Mouse (Mus musculus) lung, postnatal 25 days (tissue): ENCODE data around the gene Gpld1.

Experiments
- DNase-seq: peaks from one replicate; pipeline ENCODE4 v3.0.0; 2022; ENCODE audit warnings: low spot score

Gpld1 gene

DNA sequence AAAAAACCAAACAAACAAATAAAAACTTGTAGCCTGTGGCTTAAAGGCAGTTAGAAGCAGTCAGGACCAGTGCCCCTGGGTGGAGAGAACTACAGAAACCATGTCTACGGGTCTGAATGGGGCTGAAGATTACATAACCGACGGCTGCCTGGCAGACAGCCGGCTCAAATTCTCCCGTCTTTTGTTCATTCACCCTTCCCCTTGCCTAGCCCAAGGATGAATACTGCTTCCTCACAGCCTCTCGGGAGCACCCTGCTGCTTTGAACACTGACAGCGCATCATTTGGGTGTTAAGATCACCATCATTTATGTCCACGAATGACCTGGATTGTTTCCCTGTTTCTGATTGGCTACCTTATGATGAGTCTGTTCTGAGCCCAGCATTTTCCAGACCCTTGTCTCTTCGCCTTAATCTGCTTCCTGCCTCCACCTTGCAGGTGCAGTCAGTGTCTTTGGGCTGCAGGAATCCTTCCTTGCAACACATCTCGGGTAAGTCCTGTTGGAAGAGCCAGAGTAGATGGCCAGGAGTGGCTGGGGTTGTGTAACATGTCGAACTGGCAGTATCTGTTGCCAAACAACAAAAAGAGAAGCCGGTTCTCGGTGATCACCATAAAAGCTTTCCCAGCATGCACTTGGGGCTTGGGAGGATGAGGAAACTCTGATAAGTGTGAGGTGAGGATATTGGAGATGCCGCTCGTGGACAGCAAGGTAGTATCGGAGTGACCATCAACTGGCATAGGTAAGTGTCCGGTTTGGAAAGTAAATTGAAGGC lies at the start of gene Gpld1:
Gpld1 (plus strand) TSS at position 641 of the 771 bp plus-strand sequence.
- DNase-seq, result no peak

DNA sequence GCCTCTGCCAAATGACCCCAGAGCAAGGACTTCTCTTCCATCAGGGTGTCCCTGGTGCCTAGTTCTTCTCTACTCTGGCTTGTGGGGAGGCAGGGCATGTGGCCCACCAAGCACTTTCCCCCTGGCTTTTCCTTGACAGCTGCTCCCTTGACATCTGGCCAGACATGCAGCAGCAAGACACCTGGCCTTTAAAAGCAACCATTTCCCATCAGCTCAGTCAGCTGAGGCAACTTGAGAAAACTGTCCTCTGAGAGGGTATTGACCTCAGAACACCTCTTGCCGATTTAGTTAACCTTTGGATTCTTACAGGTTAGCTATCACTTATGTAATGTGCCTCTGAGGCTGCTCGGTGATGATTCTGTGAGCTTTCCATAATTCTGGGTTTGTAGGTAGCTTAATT lies 49.1 kb upstream of the Gpld1 start:
- no peak for DNase-seq

DNA sequence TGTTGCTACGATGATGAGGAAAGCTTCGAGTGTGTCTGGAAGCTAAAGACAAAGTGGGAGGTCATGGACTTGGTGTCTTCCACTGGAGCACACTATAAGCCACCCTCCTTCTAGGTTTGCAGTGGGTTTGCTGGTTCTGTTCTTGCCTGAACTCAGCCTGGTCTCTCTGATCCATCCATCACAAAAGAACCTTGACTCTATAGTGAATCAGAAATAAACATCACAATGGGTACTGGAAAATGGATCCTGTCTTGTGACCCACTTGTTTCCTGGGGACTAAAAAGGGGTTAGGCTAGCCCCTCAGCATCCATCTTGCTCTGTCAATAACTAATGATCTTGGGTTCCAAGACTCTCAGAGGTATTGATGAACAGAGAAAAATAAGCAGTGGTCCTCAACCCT lies 41.0 kb upstream of the Gpld1 start:
- no peak for DNase-seq

DNA sequence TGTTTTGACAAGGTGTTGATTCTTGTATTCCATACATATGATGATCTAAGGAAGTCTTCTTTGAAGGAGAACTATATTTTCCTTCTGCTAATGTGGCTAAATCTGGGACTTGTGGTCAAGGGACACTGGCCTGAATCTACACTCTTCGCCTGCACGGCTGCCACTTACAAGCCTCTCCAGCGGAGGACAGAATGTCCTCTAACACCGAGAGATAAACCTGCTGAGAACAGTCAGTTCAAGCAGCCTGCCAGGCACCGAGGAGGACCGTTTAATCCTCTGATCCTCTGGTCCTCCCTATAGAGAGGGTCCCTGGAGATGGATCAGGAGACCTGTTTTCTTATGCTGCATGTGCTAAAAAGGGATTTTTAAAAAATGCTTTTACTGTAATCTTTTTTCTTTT lies 39.5 kb upstream of the Gpld1 start:
- DNase-seq, result no peak

DNA sequence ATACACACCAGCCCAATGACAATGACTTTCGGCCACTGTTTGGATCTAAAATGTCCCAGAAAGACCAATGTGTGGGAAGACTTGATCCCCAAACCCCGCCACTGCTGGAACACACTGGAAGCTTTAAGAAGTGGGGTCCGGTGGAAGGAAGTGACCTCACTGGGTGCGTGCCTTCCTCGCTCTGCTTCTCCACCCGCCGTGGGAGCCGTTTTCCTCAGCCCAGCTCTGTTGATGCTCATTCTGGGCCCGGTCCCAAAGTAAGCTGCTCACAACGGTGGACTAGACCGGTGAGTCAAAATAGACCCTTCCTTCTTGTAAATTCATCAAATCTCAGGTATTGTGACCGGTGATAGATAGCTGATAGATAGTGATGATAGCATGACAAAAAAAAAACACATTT lies 37.5 kb upstream of the Gpld1 start:
- no peak for DNase-seq

DNA sequence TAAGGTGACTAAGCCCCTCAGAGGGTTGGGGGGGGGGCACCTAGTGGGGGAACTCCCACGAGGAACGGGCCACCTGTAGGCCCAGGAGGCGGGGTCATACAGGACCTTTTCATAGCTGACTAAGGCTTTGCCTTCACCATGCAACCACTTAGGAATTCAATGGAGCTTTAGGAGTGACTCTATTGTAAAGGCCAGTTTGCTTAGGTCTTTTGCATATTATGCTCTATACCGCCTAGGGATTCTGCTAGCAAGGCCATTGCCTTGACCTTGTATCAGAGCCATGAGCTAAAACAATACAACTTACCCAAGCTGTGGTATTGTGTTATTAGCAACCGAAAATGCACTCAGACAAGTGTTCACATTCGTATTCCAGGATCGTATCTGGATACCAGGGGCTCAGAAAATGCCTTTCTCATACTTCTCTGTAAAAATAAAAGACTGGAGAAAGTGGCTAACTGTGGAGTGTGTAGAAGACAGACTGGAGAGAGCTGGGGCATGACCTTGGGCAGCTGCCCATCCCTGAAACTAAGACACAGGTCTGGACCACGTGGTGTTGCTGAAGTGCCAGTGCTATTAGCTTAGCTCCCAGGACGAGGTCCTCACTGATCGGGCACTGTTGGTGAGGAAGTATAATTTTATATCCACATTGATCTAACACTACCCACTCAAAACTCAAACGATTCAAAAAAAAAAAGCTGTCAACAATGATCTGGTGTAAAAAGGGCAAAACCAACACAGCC lies 36.0 kb upstream of the Gpld1 start:
- peak; percentile 28 for DNase-seq

DNA sequence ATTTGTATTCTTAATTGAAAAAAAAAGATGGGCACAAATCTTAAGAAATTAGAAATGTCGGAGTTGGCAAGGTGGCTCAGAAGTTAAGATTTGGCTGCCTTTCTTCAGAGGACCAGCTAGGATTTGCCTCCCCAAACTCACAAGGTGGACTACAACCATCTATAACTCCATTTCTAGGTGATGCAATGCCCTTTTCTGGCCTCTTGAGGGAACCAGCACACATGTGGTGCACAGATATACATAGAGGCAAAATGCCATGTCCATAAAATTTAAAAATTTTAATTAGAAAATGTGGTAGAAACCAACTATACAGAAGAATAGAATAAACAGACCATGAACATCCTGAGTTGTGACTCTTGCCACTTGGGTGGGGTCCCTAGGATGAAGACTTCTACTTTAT lies 33.8 kb upstream of the Gpld1 start:
- DNase-seq, result no peak

DNA sequence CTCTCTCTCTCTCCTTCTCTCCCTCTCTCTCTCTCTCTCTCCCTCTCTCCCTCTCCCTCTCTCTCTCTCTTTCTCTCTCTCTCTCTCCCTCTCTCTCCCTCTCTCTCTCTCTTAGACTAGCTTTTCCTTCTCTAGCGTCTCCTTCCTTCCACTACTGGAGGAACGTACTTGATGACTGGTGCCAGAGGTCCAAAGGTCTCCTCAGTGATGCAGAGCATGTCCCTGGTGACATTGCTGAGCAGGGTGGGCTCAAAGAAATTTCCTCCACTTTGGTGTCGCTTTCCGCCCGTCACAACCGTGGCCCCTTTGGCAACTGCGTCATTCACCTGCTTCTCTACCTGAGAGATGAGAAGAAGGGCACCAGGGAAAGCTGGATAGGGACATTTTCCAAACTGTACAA lies 29.4 kb upstream of the Gpld1 start:
- DNase-seq, result no peak

DNA sequence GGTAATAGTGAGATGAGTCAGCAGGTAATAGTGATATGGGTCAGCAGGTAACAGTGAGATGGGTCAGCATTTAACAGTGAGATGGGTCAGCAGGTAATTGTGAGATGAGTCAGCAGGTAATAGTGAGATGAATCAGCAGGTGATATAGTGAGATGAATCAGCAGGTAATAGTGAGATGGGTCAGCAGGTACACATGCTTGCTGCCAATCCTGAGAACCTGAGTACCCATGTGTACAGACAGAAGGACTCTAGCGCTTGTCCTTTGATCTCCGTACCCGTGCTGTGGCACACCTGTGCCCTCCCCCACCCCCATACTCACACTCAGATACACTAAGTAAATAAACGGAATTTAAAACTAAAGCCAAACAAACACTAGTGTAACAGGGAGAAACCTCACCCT lies 28.0 kb upstream of the Gpld1 start:
- DNase-seq, result no peak

DNA sequence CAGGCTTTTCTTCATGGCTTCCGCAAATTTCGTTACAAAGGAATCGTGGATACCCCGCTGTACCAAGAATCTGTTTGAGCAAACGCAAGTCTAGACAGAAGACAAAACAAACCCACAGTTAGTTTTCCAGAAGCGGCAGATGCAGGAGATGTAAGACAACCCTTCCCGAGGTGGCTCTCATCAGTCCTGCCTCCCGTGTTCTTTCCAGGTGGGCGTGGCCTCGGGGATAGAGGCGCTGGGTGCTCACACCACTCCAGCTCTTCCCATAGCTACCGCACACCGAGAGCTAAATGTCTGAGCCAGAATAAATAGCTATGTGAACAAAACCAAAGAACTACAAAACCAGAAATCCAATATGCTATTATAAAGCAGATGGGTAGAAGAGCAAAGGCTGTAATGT lies 27.1 kb upstream of the Gpld1 start:
- DNase-seq, result no peak

DNA sequence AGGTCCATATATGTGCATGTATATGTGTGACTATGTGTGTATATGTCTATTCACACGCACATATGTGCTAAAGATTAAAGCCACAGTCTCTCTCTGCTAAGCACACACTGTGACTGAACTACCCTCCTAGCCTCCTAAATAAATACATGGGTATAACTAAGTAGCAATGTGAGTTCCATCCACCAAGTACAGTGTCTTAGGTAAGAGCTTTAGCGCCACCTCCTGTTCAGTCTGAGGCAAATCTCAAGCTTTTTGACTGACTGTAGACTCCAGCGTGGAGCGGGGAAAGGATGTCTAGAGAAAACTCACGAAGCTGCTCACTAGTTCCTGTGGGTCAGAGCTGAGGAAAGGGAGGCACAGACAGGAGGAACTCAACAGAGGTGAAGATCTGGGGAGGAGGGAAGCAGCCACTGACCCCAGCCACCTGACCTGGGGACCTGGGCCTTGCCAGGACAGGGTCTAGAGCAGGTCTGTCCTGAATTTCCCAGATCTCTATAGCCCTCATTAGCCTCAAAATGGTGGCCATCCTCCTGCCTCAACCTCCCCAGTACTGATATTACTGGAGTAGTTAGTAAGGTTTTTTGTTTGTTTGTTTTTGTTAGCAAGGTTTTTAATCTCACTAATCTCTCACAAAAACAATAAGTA lies 22.5 kb upstream of the Gpld1 start:
- peak; percentile 70 for DNase-seq

DNA sequence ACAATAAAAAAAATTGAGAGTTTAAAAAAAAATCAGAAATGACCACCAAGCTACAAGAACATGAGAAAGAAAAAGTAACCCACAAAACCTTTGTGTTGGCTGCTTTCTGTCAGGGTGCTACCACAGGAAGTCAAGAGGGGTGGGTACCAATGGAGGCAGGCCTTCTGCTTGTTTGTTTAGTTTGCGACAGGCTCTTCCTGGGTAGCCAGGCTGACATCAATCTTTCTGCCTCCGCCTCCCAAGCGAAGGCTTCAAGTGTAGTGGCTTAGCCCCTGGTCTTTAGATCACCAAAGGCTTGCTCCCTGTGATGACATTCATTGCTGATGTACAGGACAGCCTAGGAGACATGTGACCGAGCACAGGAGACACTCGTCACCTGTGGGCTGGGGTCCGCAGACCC lies 21.7 kb upstream of the Gpld1 start:
- no peak for DNase-seq

DNA sequence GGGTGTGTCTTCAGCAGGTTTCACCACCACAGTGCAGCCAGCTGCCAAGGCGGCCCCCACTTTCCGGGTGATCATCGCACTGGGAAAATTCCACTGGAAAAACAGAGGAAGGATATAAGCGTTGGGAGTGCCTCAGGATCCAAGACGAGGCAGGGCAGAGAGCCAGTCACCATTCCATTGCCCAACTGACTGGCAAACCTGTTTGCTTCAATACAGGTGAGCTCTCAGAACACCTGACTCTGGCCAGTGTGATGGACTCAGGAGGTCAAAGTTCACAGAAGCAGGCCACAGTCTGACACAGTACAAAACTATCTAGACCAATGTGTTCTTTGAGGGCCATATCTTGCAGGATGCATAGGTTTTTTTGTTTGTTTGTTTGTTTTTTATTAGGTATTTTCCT lies 19.0 kb upstream of the Gpld1 start:
- no peak for DNase-seq

DNA sequence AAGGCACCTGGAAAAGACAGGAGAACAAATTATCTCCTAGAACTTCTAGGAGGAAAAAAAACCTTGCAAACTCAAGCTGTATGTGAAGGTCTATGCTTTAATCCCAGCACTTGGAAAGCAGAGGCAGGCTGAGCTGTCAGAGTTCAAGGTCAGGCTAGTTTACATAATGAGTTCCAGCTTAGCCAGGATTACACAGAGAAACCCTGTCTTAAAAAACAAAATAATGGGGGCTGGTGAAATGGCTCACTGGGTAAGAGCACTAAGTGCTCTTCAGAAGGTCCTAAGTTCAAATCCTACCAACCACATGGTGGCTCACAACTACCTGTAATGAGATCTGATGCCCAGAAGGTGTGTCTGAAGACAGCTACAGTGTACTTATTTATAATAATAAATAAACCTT lies 12.4 kb upstream of the Gpld1 start:
- no peak for DNase-seq

DNA sequence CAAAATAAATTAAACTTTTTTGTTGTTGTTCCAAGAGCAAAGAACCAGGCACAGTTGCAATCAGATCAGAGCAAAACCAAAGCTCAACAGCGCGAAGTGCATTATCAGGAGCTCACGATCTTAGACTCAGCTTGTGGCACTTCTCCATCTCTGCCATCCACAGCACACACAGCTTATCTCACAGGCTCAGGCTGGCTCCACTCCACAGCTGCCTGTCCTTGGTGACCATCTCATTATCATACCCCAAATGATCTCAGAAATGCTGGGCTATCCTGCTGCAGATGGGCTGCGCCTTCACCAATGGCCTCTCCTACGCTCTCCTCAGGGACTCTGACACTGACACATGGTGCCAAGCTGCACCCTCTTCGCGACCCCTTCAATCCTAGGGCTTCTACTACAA lies 9.8 kb upstream of the Gpld1 start:
- no peak for DNase-seq

DNA sequence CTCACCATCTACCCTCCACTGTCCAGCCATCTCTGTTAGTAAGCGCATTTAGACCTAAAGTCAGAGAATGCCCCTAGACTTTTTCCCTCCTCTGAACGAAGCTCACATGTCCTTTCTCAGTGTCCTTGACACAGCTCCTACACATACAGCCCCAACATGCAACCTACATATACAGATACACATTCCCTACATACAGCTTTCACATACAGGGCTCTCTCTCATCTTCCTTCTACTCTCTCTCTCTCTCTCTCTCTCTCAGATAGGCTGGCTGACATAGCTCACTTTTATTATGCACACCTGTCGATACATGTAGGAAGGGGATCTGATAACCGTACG lies 6.2 kb upstream of the Gpld1 start:
- no peak for DNase-seq

DNA sequence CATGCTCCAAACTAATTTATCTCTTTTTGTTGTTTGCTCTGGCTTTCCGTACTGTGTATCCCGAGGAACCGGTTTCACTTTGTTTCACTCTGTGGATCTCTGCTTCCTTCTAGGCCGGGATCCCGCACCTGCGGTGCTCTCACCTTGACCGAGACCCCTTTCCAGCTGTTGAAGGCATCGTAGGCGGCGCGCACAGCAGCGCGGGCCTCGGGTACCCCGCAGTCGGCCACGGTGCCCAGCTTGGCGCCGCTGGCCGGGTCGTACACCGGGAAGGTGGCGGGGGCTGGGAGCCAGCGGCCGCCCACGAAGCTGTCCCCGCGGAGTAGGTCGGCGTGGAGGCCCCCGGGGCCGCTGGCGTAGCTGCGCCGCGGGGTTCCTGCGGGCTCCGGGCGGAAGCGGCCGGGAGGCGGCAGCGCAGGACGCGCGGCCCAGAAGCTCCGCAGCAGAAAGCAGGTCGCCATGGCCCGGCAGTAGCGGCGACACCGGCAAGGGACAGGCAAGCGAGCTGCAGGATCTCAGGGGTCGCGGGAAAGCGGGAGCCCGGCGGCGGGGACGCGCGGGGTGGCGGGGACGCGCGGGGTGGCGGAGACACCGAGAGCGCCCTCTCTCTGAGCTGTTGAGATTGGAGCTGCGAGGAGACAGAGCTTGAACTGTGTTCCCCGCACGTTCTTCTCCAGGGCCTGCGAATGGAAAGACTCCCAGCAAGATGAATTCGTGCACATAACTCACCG lies 5.7 kb upstream of the Gpld1 start, which contains the start of gene Aldh5a1:
Aldh5a1 (minus strand) TSS at position 554 of the 731 bp plus-strand sequence.
- DNase-seq, result peak; percentile 69

DNA sequence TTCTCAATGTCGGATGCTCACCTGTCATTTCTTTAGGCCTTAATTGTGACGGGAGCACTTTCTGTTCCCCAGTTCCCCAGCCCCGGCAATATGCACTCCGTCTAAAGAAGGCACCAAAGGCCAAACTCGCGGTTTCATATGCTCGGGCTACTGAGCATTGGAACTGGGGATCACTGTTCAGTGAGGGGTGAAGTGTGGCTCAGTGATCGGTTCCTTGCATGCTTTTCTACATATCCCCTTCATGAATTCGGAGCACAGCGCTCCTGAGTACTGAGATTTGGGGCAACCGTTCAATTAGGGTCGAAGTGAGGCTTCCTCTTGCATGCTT lies 5.1 kb upstream of the Gpld1 start:
- no peak for DNase-seq

DNA sequence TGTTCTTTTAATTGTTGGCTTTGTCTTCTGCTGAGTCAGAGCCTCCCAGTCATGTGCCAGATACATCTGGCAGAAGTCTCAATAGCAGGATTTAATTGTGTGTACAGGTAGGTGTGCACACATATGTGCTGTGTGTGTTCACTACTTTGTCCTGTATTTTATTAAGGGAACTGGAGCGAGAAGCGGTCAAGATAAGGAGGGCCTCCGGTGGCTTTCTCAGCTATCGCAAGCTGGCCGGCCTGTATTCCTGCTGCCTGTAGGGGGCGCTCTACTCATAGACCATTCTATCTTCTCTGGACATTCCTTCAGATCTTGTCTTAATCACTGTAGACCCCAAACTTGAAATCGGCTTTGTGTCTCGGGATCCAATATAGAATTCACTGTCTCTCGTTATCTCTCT lies 4.3 kb upstream of the Gpld1 start:
- peak; percentile 81 for DNase-seq

DNA sequence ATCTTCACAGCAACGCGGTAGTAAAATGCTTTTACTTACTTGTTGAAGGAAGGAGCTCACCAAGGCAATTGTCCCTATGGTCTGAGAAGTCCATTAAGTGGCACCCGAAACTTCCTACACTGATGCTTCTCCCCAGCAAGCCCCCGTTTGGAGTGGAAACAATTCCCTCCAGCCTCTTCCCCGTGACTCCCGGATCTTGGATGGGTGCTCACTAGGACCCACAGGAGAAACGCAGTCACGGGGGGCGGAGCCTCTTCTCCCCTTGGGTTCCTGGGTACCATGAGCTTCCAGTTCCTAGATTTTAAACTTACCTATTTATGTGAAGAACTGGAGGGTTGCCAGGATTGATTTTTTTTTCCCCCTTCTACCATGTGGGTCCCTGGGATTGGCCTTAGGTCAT lies 3.5 kb upstream of the Gpld1 start:
- no peak for DNase-seq

DNA sequence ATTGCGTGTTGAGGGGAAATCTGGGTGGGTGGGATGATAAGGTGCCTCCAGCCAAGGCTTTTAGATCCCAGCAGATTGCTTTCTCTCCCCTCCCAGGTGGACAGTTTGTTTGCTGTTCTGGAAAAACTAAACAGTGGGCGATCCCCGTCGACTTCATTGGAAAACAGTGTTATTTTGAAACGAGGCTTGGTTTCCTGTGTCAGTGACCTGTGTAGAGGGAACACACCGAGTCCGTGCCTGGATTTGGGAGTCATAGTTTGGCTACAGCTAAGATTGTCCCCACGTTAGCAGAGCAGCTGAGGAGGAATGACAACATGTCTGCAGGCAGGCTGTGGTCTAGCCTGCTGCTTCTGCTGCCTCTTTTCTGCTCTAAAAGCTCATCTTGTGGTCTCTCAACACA lies 351 bp downstream of the Gpld1 start:
- DNase-seq, result no peak

DNA sequence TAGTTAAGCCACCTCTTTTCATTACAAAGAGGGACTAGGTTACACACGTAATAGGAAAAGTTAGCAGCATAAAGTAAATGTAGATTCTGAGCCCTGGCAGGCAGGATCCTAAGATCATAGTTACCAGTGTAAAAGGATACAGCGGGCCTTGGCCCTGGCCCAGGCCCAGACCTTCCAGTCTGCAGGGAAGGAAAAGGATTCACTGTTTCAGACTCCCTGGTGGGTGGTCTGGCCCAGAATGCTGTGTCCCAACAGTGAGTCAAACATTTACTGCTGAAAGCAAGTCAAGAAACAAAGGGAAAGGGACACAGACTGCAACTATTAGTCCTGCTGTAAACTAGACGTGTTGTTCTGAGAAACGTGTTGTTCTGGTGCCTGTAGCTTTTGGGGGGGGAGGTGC lies 2.6 kb downstream of the Gpld1 start:
- no peak for DNase-seq

DNA sequence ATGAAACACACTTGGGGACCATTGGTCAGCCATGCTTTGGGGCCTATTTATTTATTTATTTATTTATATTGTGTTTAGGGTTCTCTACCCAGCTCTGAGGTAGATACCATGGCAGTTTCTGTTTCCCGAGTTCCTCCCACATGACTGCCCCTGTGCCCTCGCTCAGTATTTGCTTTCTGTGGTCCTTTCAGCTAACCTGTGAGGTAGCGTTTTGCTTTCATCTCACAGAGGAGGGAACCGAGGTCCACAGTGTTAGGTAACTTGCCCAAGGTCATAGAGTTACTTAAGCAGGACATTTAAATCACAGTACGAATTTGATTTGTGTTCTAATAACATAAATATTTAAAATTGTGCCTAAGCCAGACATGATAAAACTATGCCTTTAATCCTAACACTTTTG lies 4.2 kb downstream of the Gpld1 start:
- DNase-seq, result no peak
